Mouse (Mus musculus): Measurements from ENCODE around the gene Cdc42bpb.

DNA sequence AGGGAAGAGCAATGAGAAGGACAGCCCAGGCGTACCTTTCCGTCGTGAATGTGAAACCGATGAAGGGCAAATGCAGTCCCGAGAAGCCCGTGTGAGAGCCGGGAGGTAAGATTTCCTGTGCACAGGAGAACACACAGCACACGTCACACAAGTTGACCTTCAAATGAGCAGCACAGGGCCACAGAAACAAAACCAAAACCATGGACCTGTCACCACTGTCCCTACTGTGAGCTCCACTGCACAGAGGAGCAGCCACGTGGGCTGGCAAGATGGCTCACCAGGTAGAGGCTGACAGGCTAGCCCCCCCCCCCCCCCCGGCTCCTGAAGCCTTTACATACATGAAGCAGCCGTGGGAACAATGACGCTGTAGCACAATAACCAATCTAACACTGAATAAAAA, 52.6 kb downstream of the Cdc42bpb start:
- TF ChIP-seq CTCF (IDR thresholded peaks at IDR 0.05) (no peak), POLR2A (IDR thresholded peaks at IDR 0.05; ENCODE audit: insufficient read depth, low read depth, low read length) (no peak)

Data from heart, adult 2 months (tissue).